Mouse (Mus musculus): ENCODE data around the gene Ldb1. TPM values are rescaled to one million over a fixed set of nuclear protein-coding genes. Genes with fewer than 3 reads are reported as not detected.

Ldb1 gene
- polyA plus RNA-seq, 1 experiment from 2014 or later = 126 TPM

DNA sequence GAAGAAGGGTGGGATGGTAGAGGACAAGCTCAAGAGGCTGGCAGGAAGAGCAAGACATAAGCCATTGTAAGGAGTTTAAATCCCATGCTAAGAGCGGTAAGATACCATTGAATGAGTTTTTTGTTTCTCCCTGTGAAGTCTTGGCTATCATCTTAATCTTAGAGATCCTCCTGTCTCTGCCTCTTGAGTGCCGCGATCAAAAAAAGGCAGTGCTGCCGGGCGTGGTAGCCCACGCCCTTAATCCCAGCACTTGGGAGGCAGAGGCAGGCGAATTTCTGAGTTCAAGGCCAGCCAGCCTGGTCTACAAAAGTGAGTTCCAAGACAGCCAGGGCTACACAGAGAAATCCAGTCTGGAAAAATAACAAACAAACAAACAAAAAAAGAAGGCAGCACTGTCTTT is 13.5 kb upstream of the Ldb1 start:
- Histone ChIP-seq H3K9ac (replicated peaks) (no peak overlapping the region), H3K4me3 (no peak overlapping the region), H3K36me3 (peaks cover 21% of the 10 kb centered on the region), H3K27ac (replicated peaks) (no peak overlapping the region), H3K4me1 (peaks cover 13% of the 10 kb centered on the region), H3K4me2 (replicated peaks) (no peak overlapping the region; the same call in 1 of the 2 replicates), H3K27me3 (no peaks in the 10 kb centered on the region), H3K9me3 (no peaks in the 10 kb centered on the region)
- WGBS = 97% methylated on average over 7 of the region's 7 CpGs
- ATAC-seq (ENCODE audit: low FRiP score, low read depth) = no peak

DNA sequence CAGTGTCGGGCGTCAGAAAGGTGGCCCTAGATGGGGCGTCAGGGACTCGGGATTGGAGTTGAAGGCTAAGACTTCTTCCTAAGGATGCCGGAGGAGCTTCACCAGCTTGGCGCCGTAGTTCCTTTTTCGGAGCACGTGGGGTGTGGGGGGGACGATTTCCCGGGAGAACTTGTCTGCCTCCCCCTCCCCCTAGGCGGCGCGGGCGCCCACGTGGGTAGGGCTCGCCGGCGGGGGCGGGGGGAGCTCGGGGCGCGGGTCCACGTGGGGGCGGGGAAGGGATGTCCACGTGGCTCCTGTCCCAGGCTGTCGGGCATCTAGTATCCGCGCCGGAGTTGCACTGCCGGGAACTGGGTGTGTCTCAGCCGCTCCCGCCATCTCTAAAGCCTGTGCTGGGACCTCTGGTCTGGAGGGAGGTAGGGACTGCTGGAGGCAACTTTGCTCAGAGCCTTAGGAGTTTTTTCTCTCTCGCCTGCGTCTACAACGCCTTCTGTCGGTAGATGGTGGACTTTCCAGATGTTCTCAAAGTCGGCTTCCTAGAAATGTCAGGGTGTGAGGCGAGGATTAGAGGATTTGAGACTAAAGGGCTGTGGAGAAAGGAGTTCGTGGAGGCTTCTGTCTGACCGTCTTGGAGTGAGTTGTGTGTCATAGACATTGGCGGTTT is 12.1 kb upstream of the Ldb1 start:
- Histone ChIP-seq H3K9ac (replicated peaks) (peak overlapping the region; percentile 66), H3K27ac (replicated peaks) (peak overlapping the region; percentile 90), H3K9me3 (no peaks in the 10 kb centered on the region), H3K36me3 (peaks cover 7% of the 10 kb centered on the region; the same call in 1 of the 2 replicates), H3K4me1 (peaks cover 13% of the 10 kb centered on the region), H3K4me3 (peak overlapping the region; percentile 93), H3K4me2 (replicated peaks) (peak overlapping the region; percentile 94), H3K27me3 (no peaks in the 10 kb centered on the region)
- peak; percentile 75 for ATAC-seq (ENCODE audit: low FRiP score, low read depth)
- WGBS = under 1% methylated on average over 42 of the region's 42 CpGs

DNA sequence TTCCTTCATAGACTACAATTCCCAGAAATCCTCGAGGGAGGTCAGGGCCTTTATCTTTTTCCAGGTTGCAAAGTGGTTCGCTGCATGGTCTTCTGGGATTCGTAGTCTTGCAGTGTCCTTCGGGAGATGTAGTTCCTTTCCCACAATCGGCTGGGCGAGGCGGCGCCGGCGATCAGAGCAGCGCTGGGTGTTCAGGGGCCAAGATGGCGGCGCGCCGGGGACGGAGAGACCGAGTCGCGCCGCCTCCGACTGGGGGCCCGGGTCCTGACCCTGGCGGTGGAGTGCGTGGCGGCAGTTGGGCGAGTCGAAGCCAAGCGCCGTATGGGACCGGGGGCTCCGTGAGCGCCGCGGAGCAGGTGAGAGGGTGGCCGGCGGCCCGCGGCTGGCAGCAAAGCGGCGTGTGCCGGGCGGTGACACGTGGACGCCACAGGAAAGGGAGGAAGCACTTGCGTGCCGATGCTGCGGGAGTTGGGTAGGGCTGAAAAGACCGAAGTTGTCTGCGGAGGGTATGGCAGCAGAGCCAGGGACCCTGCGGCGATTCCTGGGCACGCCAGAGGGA is 11.5 kb upstream of the Ldb1 start:
- WGBS = under 1% methylated on average over 52 of the region's 52 CpGs
- peak overlapping the region; percentile 94 for H3K4me2 ChIP-seq (replicated peaks)
- H3K9me3 ChIP-seq = no peaks in the 10 kb centered on the region
- H3K27ac ChIP-seq (replicated peaks) = peak overlapping the region; percentile 90
- H3K9ac ChIP-seq (replicated peaks) = peak overlapping the region; percentile 66
- ATAC-seq (ENCODE audit: low FRiP score, low read depth) = peak; percentile 95
- H3K27me3 ChIP-seq = no peaks in the 10 kb centered on the region
- peaks cover 13% of the 10 kb centered on the region for H3K4me1 ChIP-seq
- H3K36me3 ChIP-seq = 0 out of 2 replicates have a peak, but pooled peaks cover 1% of the 10 kb centered on the region
- peak overlapping the region; percentile 93 for H3K4me3 ChIP-seq

DNA sequence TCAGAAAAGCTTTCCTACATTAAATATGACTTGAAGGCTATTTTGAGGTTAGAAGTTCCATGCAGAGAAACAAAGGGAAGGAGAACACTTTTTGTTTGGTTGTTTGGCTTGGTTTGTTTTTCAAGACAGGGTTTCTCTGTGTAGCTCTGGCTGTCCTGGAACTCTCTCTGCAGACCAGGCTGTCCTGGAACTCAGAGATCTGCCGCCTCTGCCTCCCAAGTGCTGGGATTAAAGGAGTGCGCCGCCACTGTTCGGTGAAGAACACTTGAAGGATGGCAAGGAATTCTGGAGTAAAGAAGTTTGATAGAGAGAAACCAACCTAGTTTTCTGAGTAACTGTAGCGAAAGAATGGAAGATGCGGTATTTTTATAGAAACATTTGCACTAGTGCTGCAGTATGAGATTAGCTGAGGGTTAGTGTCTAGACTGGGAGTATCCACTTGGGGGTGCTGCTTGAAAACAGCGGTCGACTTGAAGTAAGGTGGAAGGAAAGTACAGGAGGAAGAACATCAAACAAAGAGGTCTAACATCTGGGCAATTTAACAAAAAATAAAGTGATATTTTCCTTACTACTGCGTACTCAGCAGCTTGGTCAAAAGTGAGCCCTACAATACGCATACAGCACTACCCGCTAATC is 10.9 kb upstream of the Ldb1 start:
- H3K4me2 ChIP-seq (replicated peaks) = peak overlapping the region; percentile 94
- no peak overlapping the region; the same call in 1 of the 2 replicates for H3K9ac ChIP-seq (replicated peaks)
- H3K27me3 ChIP-seq = no peaks in the 10 kb centered on the region
- 2% methylated on average over 11 of the region's 11 CpGs for WGBS
- H3K9me3 ChIP-seq = no peaks in the 10 kb centered on the region
- H3K4me1 ChIP-seq = peaks cover 13% of the 10 kb centered on the region
- peak overlapping the region; percentile 93 for H3K4me3 ChIP-seq
- no peaks in the 10 kb centered on the region for H3K36me3 ChIP-seq
- ATAC-seq (ENCODE audit: low FRiP score, low read depth) = peak; percentile 67
- peak overlapping the region; percentile 20; the same call in 1 of the 2 replicates for H3K27ac ChIP-seq (replicated peaks)

DNA sequence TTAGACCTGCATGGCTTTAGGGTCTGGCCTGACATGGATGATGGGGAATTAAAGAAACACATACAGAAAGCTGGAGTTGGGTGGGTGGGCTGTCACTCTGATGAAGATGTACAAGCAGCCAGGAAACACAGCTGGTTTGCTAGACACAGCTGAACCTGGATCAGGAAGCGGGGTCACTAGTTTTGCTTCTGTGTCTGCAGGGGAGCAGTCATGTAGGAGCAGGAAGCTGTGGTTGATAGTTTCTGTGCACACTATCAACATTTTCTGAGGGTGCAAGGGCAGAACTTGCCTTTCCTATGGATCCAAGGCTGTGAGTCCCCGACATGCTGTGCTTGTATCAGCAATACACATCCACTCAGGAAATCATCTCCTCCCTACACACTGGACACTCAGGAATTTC is 5.4 kb upstream of the Ldb1 start:
- peaks cover 14% of the 10 kb centered on the region for H3K4me1 ChIP-seq
- H3K27ac ChIP-seq (replicated peaks) = no peak overlapping the region
- no peaks in the 10 kb centered on the region for H3K36me3 ChIP-seq
- H3K27me3 ChIP-seq = 0 out of 2 replicates have a peak, but pooled peaks cover 5% of the 10 kb centered on the region
- no peaks in the 10 kb centered on the region for H3K9me3 ChIP-seq
- no peak overlapping the region for H3K4me3 ChIP-seq
- no peak overlapping the region for H3K4me2 ChIP-seq (replicated peaks)
- 84% methylated on average over 2 of the region's 2 CpGs for WGBS
- no peak overlapping the region for H3K9ac ChIP-seq (replicated peaks)
- ATAC-seq (ENCODE audit: low FRiP score, low read depth) = no peak

DNA sequence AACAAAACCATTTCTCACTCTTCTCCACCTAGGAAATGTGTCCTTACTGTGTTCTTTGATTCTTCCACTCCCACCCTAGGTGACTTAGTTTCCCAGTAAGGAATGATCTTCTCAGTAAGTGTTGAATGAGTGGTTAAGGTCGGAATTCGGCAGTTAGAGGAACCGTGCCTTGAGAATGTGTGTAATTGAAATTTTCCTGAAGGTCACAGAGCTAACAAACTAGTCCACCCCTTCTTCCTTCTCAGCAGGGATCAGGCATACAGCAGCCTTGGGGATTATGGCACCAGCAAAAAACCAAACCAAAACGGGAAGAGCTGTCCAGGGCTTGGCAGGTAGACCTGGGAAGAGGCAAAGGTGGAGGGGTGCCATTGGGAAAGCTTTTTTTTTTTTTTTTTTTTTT is 4.1 kb upstream of the Ldb1 start:
- H3K4me2 ChIP-seq (replicated peaks) = no peak overlapping the region
- H3K36me3 ChIP-seq = no peaks in the 10 kb centered on the region
- no peak overlapping the region for H3K27ac ChIP-seq (replicated peaks)
- H3K9me3 ChIP-seq = no peaks in the 10 kb centered on the region
- no peak overlapping the region for H3K9ac ChIP-seq (replicated peaks)
- WGBS = 69% methylated on average over 4 of the region's 4 CpGs
- H3K27me3 ChIP-seq = 0 out of 2 replicates have a peak, but pooled peaks cover 5% of the 10 kb centered on the region
- H3K4me1 ChIP-seq = peaks cover 16% of the 10 kb centered on the region
- ATAC-seq (ENCODE audit: low FRiP score, low read depth) = no peak
- no peak overlapping the region for H3K4me3 ChIP-seq

DNA sequence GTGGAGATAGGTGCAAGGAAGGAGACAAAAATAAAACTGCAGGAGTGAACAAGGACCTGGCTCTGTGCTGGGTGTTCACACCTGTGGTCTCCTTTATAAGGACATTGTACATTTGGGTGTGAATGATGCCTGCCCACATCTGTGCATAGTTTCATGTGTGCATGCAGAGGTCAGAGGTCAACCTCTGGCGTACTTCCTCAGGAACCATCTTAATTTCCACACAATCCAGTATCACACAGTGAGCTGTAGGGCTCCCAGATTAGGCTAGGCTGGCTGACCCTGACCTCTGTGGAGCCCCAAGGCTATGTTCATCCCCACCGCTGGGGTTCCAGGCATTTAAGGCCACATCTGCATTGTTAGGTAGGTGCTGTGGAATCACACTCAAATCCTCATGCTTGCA is 2.4 kb upstream of the Ldb1 start:
- no peak overlapping the region for H3K4me2 ChIP-seq (replicated peaks)
- WGBS = 62% methylated on average over 2 of the region's 2 CpGs
- H3K27me3 ChIP-seq = 0 out of 2 replicates have a peak, but pooled peaks cover 5% of the 10 kb centered on the region
- peaks cover 33% of the 10 kb centered on the region for H3K4me1 ChIP-seq
- no peak for ATAC-seq (ENCODE audit: low FRiP score, low read depth)
- H3K4me3 ChIP-seq = no peak overlapping the region
- H3K9me3 ChIP-seq = no peaks in the 10 kb centered on the region
- H3K27ac ChIP-seq (replicated peaks) = no peak overlapping the region
- H3K36me3 ChIP-seq = no peaks in the 10 kb centered on the region
- H3K9ac ChIP-seq (replicated peaks) = no peak overlapping the region

DNA sequence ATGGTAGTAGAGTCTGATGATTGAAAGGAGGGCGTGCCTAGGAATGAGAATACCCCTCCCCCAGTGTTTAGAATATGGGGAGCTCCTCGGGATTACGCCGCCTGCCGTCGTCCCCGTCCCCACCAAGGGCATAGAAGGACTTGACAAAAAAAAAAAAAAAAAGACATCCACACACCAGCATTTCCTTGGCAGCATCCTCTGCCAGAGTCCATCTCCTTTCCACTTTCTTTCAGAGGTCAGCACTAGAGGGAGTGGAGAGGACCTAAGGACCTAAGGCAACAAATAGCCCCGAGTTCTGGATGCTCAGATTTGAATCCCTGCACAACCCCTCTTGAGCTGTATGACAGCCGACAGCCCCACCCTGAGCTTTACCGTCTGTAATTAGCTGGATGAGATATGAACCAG is 1.6 kb upstream of the Ldb1 start:
- Histone ChIP-seq H3K9me3 (no peaks in the 10 kb centered on the region), H3K4me2 (replicated peaks) (0 out of 2 replicates have a peak overlapping the region, but pooled peaks have one; percentile 92), H3K36me3 (no peaks in the 10 kb centered on the region), H3K4me1 (peaks cover 41% of the 10 kb centered on the region), H3K27me3 (0 out of 2 replicates have a peak, but pooled peaks cover 5% of the 10 kb centered on the region), H3K27ac (replicated peaks) (0 out of 2 replicates have a peak overlapping the region, but pooled peaks have one; percentile 10), H3K9ac (replicated peaks) (no peak overlapping the region), H3K4me3 (no peak overlapping the region)
- 7% methylated on average over 10 of the region's 10 CpGs for WGBS
- no peak for ATAC-seq (ENCODE audit: low FRiP score, low read depth)

DNA sequence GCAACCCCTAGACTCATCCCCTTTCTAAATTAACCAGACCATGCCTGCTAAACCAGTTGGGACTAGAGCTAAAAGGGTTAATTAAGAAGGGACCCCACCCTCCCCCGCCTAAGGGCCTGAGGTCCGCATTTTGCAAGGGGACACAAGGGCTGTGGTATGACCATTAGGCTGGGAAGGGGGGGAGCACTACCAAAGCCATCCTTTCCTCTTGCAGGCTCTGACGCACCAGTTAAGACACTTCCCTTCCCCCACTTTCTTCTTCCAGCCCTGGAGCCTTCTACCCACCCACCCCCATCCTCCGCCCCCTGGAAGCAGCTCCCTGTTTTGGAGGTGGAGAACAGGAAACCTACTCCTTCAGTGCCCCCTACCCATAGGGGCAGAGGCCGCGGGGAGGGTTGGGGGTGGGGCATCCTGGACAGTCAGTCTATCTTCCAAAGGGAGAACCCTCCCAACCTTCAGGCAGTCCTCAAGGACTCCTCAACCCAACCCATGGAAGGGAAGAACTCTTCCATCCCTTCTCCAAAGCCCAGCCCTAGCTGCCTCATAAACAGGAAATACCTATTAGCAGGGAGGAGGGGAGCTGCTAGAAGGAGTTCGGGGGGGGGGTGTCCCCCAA is 790 bp upstream of the Ldb1 start:
- peak overlapping the region; percentile 91 for H3K4me3 ChIP-seq
- no peaks in the 10 kb centered on the region for H3K36me3 ChIP-seq
- H3K27ac ChIP-seq (replicated peaks) = peak overlapping the region; percentile 98
- no peaks in the 10 kb centered on the region for H3K9me3 ChIP-seq
- peak overlapping the region; percentile 98 for H3K9ac ChIP-seq (replicated peaks)
- H3K27me3 ChIP-seq = 0 out of 2 replicates have a peak, but pooled peaks cover 5% of the 10 kb centered on the region
- peak overlapping the region; percentile 92 for H3K4me2 ChIP-seq (replicated peaks)
- ATAC-seq (ENCODE audit: low FRiP score, low read depth) = peak; percentile 4; the same call in 1 of the 2 replicates
- WGBS = under 1% methylated on average over 7 of the region's 7 CpGs
- peaks cover 49% of the 10 kb centered on the region for H3K4me1 ChIP-seq

DNA sequence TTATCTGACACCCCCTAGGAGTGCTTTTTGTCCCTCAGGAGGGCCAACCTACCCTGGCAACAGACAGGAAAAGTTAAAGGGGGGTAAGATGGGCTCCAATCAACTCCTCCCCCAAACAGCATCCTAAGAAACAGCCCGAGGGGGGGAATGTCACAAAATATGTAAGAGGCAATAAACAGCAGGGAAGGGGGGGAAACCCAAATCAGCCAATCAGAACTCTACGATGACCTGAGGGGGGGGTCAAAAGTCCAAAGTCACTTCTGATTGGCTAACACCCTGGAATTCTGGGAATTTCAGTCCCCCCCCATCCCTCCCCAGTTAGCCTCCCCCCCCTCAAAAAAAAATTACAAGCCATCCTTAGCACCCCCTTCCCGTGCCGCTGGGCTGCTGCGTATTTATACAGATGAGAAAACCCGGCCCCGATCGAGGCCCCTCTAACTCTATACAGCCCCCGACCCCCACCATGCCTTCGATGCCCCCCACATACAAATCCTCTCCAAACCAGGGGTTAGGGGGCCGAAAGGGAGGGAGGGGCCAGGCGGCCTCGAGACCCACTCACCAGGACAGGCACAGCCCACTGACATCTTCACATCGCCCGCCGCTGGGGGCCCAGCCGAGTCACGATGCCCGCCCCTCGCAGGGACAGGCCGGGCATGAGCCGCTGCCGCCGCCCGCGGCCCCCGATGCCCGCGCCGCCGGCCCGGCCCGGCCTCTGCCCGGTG is 582 bp downstream of the Ldb1 start, which contains the start of gene Pprc1:
TSS of gene Pprc1 (plus strand) at position 616 of the 722 bp plus-strand sequence.
- peak; percentile 45; the same call in 1 of the 2 replicates for ATAC-seq (ENCODE audit: low FRiP score, low read depth)
- Histone ChIP-seq H3K4me3 (peak within 1 kb of the TSS; percentile 91), H3K9me3 (no peaks in the 10 kb centered on the region), H3K27me3 (0 out of 2 replicates have a peak, but pooled peaks cover 5% of the 10 kb centered on the region), H3K4me1 (peaks cover 60% of the 10 kb centered on the region), H3K9ac (replicated peaks) (peak within 1 kb of the TSS; percentile 98), H3K4me2 (replicated peaks) (peak within 1 kb of the TSS; percentile 92), H3K36me3 (no peaks in the 10 kb centered on the region), H3K27ac (replicated peaks) (peak within 1 kb of the TSS; percentile 98)
- under 1% methylated on average over 34 of the region's 34 CpGs for WGBS

DNA sequence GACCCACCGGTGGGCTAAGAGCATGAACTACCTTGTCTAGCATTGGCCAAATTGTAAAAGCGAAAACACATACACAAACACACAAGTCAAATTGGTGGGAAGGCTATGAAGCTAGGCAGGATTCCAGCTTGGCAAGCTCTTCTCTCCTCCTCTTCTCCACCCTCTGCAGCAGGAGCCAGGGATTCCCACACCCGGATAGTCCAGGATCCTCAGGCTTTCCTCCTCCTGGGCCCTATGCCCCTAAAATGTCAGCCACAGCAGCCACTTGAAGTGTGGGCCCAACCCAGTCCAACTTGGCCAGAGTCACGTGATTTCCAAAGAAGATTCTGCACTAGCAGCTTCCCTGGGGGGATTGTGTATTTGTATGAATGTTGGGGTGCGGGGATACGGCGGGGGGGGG is 1.6 kb downstream of the Ldb1 start:
- Histone ChIP-seq H3K27ac (replicated peaks) (peak overlapping the region; percentile 98), H3K9me3 (no peaks in the 10 kb centered on the region), H3K27me3 (0 out of 2 replicates have a peak, but pooled peaks cover 5% of the 10 kb centered on the region), H3K9ac (replicated peaks) (peak overlapping the region; percentile 98), H3K4me3 (peak overlapping the region; percentile 91), H3K4me1 (peaks cover 60% of the 10 kb centered on the region), H3K4me2 (replicated peaks) (peak overlapping the region; percentile 92), H3K36me3 (no peaks in the 10 kb centered on the region)
- WGBS = 65% methylated on average over 7 of the region's 7 CpGs
- no peak for ATAC-seq (ENCODE audit: low FRiP score, low read depth)

Data from midbrain, embryonic 12.5 days (tissue).